Mouse (Mus musculus) cerebellum, adult 2 months (tissue): ENCODE measurements around the gene Fblim1. TPM values are rescaled to one million over a fixed set of nuclear protein-coding genes. Genes with fewer than 3 reads are reported as not detected.

Experiments used
- DNase-seq, 2 experiments: peaks; one replicate each; pipeline ENCODE4 v3.0.0; 2021
- H3K27ac ChIP-seq: fragments of 200-500 bp; 2 replicates; pipeline ENCODE4 v1.5.1; 2012; ENCODE audit warnings: low read length, control low read depth, inconsistent platforms; ENCODE audit not compliant: insufficient read depth
- H3K27me3 ChIP-seq: fragments of 200-500 bp; 2 replicates; pipeline ENCODE4 v1.6.1; 2012; ENCODE audit warnings: inconsistent platforms, mild to moderate bottlenecking, low read length, moderate library complexity; ENCODE audit not compliant: control insufficient read depth, insufficient read depth
- H3K4me1 ChIP-seq: fragments of 200-500 bp; 2 replicates; pipeline ENCODE4 v1.6.1; 2011; ENCODE audit warnings: low read length; ENCODE audit not compliant: control insufficient read depth, insufficient read depth
- H3K4me3 ChIP-seq: fragments of 200-500 bp; replicated peaks from 2 replicates; pipeline ENCODE3; 2011; ENCODE audit warnings: mild to moderate bottlenecking, low read depth, low read length, control low read depth; ENCODE audit not compliant: insufficient read depth
- CTCF ChIP-seq: fragments of 200-500 bp; IDR thresholded peaks from 2 replicates; pipeline ENCODE4 v1.5.1; 2011; ENCODE audit warnings: low read depth, mild to moderate bottlenecking, control low read depth, low read length, moderate library complexity, borderline replicate concordance; ENCODE audit not compliant: insufficient read depth
- POLR2A ChIP-seq: fragments of 200-500 bp; IDR thresholded peaks from 2 replicates; pipeline ENCODE4 v1.6.1; 2011; ENCODE audit warnings: low read length, control low read depth, borderline replicate concordance; ENCODE audit not compliant: insufficient read depth
- WGBS: fragments of 180-500 bp; shearing (Covaris S2); methylation state at CpG from one replicate; pipeline ENCODE4 v1.1.7; 2018; 5-methylcytosine and 5-hydroxymethylcytosine counted together
- polyA plus RNA-seq: library from polyadenylated mRNA; depleted of rRNA; stranded (reverse); fragments of >200 nt; gene quantifications from 2 replicates; pipeline ENCODE4 v1.2.3, GENCODE M21; 2012

Gene Fblim1
- polyA plus RNA-seq, 1 experiment, result 2.6 TPM

GRCm38 (mm10) chr4:141617299-141617698, 11.4 kb upstream of the Fblim1 start:
- H3K4me3 ChIP-seq, result no peak overlapping the region
- peak; percentile 33 to 47 for DNase-seq
- H3K4me1 ChIP-seq, result no peaks in the 10 kb centered on the region
- H3K27me3 ChIP-seq, result no peaks in the 10 kb centered on the region
- peak; percentile 30; the same call in 1 of the 2 replicates for TF ChIP-seq CTCF
- no peak for TF ChIP-seq POLR2A
- H3K27ac ChIP-seq, result no peak overlapping the region
- 21% methylated on average over 20 of the region's 20 CpGs for WGBS

GRCm38 (mm10) chr4:141616811-141617210, 10.9 kb upstream of the Fblim1 start:
- no peak overlapping the region for H3K27ac ChIP-seq
- no peak for DNase-seq
- H3K4me1 ChIP-seq, result no peaks in the 10 kb centered on the region
- no peak overlapping the region for H3K4me3 ChIP-seq
- 82% methylated on average over 6 of the region's 6 CpGs for WGBS
- TF ChIP-seq POLR2A (no peak), CTCF (no peak)
- H3K27me3 ChIP-seq, result no peaks in the 10 kb centered on the region

GRCm38 (mm10) chr4:141614946-141615345, 9.1 kb upstream of the Fblim1 start:
- TF ChIP-seq POLR2A (no peak), CTCF (no peak)
- Histone ChIP-seq H3K27me3 (no peaks in the 10 kb centered on the region), H3K27ac (no peak overlapping the region), H3K4me1 (no peaks in the 10 kb centered on the region), H3K4me3 (no peak overlapping the region)
- WGBS, result 25% methylated on average over 14 of the region's 14 CpGs
- peak in 1 of 2 experiments; percentile 9 for DNase-seq

GRCm38 (mm10) chr4:141609538-141609937, 3.6 kb upstream of the Fblim1 start:
- Histone ChIP-seq H3K27me3 (no peaks in the 10 kb centered on the region), H3K4me3 (no peak overlapping the region), H3K27ac (no peak overlapping the region), H3K4me1 (no peaks in the 10 kb centered on the region)
- 63% methylated on average over 6 of the region's 6 CpGs for WGBS
- no peak for DNase-seq
- TF ChIP-seq POLR2A (no peak), CTCF (no peak)

- DNase-seq, result no peak
- Histone ChIP-seq H3K4me1 (no peaks in the 10 kb centered on the region), H3K27ac (no peak overlapping the region), H3K4me3 (no peak overlapping the region), H3K27me3 (no peaks in the 10 kb centered on the region)
- TF ChIP-seq CTCF, result no peak
- no peak for TF ChIP-seq POLR2A
- 92% methylated on average over 5 of the region's 5 CpGs for WGBS
These were observed 475 bp downstream of the Fblim1 start for GRCm38 (mm10) chr4:141605421-141605820.

- whole genome bisulfite sequencing, result 56% methylated on average over 8 of the region's 8 CpGs
- Histone ChIP-seq H3K27ac (no peak overlapping the region), H3K4me3 (no peak overlapping the region), H3K27me3 (no peaks in the 10 kb centered on the region), H3K4me1 (no peaks in the 10 kb centered on the region)
- no peak for DNase-seq
- no peak for TF ChIP-seq POLR2A
- no peak for TF ChIP-seq CTCF
These were observed 1.4 kb downstream of the Fblim1 start for GRCm38 (mm10) chr4:141604493-141604892.

GRCm38 (mm10) chr4:141603921-141604320, 2.0 kb downstream of the Fblim1 start:
- no peaks in the 10 kb centered on the region for H3K4me1 ChIP-seq
- H3K27ac ChIP-seq, result no peak overlapping the region
- WGBS, result 59% methylated on average over 4 of the region's 4 CpGs
- no peak for DNase-seq
- H3K4me3 ChIP-seq, result no peak overlapping the region
- no peaks in the 10 kb centered on the region for H3K27me3 ChIP-seq
- no peak for TF ChIP-seq CTCF
- TF ChIP-seq POLR2A, result no peak

GRCm38 (mm10) chr4:141602523-141603223, 3.2 kb downstream of the Fblim1 start:
- no peak for DNase-seq
- WGBS, result 84% methylated on average over 11 of the region's 11 CpGs
- H3K4me1 ChIP-seq, result no peaks in the 10 kb centered on the region
- H3K27me3 ChIP-seq, result peaks cover 2% of the 10 kb centered on the region; the same call in 1 of the 2 replicates
- no peak for TF ChIP-seq CTCF
- no peak for TF ChIP-seq POLR2A
- no peak overlapping the region for H3K4me3 ChIP-seq
- no peak overlapping the region for H3K27ac ChIP-seq
